Mouse (Mus musculus): ENCODE results near the gene Nfatc2. TPM values are rescaled to one million over a fixed set of nuclear protein-coding genes. Genes with fewer than 3 reads are reported as not detected.

Gene Nfatc2
- polyA plus RNA-seq, 1 experiment from 2014 or later, result 3.7 TPM

DNA sequence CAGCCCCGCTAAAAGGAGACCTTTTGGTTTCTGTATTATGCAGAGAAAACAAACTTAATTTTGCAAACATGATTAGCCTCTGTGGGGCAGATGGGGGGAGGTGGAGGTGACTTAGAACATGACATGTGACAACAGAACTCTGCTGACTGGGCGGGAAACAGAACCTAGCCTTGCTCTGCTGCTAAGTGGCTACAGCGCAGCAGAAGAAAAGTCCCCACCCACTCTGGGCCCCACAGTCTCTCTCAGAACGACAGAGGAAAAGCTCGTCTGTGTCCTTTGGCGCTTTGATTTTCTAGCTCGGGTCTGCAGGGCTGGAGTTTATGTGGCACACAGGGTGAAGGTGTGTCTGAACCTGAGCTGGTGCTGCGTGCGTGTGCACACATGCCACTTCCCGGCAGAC lies 26.5 kb downstream of the Nfatc2 start:
- WGBS, result 71% methylated on average over 10 of the region's 10 CpGs
- Histone ChIP-seq H3K9me3 (ENCODE audit: control insufficient read depth, low read length) (no peaks in the 10 kb centered on the region), H3K36me3 (replicated peaks; ENCODE audit: control insufficient read depth, insufficient read depth) (no peaks in the 10 kb centered on the region), H3K4me2 (replicated peaks) (no peak overlapping the region), H3K9ac (no peak overlapping the region), H3K27me3 (ENCODE audit: control insufficient read depth, insufficient read depth, low read length) (no peaks in the 10 kb centered on the region), H3K4me3 (replicated peaks; ENCODE audit: low read length) (no peak overlapping the region), H3K27ac (no peak overlapping the region), H3K4me1 (replicated peaks; ENCODE audit: control insufficient read depth, insufficient read depth, low read length) (0 out of 2 replicates have a peak, but pooled peaks cover under 1% of the 10 kb centered on the region)
- ATAC-seq (ENCODE audit: low FRiP score) (no peak), DNase-seq (ENCODE audit: low spot score) (no peak)

DNA sequence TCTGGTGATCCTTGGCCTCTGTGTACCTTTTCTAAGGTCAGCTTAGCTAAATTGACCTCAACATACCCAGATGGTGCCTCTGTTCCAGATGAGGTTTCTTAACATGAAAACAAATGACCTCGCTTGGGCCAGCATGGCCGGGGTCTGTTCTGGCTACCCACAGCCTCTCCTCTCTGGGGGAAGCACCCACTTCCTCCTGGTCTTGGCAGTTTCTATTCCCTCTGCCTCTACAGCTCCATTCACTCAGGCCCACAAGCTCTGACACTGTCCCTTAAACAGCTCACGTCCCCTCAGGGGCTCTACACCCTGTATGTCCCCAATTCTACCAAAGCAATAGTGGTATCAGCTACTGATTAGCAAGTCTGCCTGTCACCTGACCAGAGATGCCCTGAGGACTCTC lies 27.6 kb downstream of the Nfatc2 start:
- Histone ChIP-seq H3K4me2 (replicated peaks) (no peak overlapping the region), H3K4me1 (replicated peaks; ENCODE audit: control insufficient read depth, insufficient read depth, low read length) (no peaks in the 10 kb centered on the region), H3K27ac (no peak overlapping the region), H3K4me3 (replicated peaks; ENCODE audit: low read length) (no peak overlapping the region), H3K9me3 (ENCODE audit: control insufficient read depth, low read length) (no peaks in the 10 kb centered on the region), H3K36me3 (replicated peaks; ENCODE audit: control insufficient read depth, insufficient read depth) (no peaks in the 10 kb centered on the region), H3K27me3 (ENCODE audit: control insufficient read depth, insufficient read depth, low read length) (no peaks in the 10 kb centered on the region), H3K9ac (no peak overlapping the region)
- no peak for ATAC-seq (ENCODE audit: low FRiP score)
- 88% methylated on average over 3 of the region's 3 CpGs for WGBS
- no peak for DNase-seq (ENCODE audit: low spot score)

DNA sequence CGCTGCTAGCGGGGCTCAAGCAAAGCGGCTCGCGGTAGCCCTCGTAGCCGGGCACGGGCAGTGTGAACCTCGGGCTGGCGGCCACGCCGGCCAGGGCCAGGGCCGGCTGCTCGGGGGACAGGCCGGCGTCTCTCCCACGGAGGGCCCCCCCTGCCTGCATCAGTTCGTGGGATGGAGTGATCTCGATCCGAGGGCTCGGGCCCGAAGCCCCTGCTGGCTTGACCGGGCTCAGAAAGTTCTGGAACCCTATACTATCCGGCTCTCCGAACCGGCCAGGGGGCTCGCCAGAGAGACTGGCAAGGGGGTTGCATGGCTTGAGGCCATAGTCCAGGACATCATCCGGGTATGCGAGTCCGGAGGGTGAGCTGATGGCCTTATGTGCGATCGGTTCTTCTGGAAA lies 30.2 kb downstream of the Nfatc2 start:
- 96% methylated on average over 32 of the region's 32 CpGs for WGBS
- H3K27me3 ChIP-seq (ENCODE audit: control insufficient read depth, insufficient read depth, low read length), result no peaks in the 10 kb centered on the region
- ATAC-seq (ENCODE audit: low FRiP score) (no peak), DNase-seq (ENCODE audit: low spot score) (no peak)
- H3K36me3 ChIP-seq (replicated peaks; ENCODE audit: control insufficient read depth, insufficient read depth), result no peaks in the 10 kb centered on the region
- H3K4me2 ChIP-seq (replicated peaks), result no peak overlapping the region
- no peak overlapping the region for H3K9ac ChIP-seq
- H3K4me3 ChIP-seq (replicated peaks; ENCODE audit: low read length), result no peak overlapping the region
- peaks cover 7% of the 10 kb centered on the region; the same call in 1 of the 2 replicates for H3K9me3 ChIP-seq (ENCODE audit: control insufficient read depth, low read length)
- no peaks in the 10 kb centered on the region for H3K4me1 ChIP-seq (replicated peaks; ENCODE audit: control insufficient read depth, insufficient read depth, low read length)
- H3K27ac ChIP-seq, result no peak overlapping the region

DNA sequence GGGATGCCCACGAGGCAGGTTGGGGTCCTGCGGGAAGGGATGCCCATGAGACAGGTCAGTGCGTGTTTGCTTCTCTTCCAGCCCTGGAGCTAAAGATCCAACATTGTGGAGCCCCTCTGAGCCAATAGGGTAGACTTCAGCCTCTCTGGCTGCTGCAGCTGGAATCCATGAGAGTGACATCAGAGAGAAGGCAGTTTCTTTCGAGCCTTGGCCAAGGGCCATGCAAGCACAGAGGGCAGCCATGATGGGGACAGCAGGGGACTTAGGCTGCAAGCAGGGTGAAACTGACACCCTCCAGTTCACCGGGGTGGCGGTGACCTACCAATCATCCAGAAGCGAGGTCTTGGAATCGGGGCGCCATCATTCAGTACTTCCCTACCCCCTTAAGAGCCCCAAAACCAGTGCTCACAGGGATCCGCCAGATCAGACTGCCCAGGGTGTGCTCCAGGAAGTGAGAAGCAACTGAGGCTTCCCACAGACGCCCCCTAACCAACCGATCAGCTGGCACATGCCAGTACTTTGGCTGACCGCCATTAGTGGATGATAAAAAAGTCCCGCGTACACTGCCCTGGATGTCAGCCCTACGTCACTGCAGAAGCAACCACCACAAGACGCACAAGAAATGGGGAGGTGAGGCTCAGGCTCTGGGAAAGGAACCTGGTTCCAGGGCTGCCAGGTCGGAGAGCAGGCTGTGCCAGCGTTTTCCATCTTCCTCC lies 35.8 kb downstream of the Nfatc2 start:
- H3K9me3 ChIP-seq (ENCODE audit: control insufficient read depth, low read length), result peaks cover 7% of the 10 kb centered on the region; the same call in 1 of the 2 replicates
- 79% methylated on average over 19 of the region's 19 CpGs for WGBS
- no peaks in the 10 kb centered on the region for H3K36me3 ChIP-seq (replicated peaks; ENCODE audit: control insufficient read depth, insufficient read depth)
- H3K27me3 ChIP-seq (ENCODE audit: control insufficient read depth, insufficient read depth, low read length), result no peaks in the 10 kb centered on the region
- no peak overlapping the region for H3K4me2 ChIP-seq (replicated peaks)
- ATAC-seq (ENCODE audit: low FRiP score) (no peak), DNase-seq (ENCODE audit: low spot score) (no peak)
- no peak overlapping the region for H3K27ac ChIP-seq
- H3K4me1 ChIP-seq (replicated peaks; ENCODE audit: control insufficient read depth, insufficient read depth, low read length), result no peaks in the 10 kb centered on the region
- no peak overlapping the region for H3K9ac ChIP-seq
- no peak overlapping the region for H3K4me3 ChIP-seq (replicated peaks; ENCODE audit: low read length)

DNA sequence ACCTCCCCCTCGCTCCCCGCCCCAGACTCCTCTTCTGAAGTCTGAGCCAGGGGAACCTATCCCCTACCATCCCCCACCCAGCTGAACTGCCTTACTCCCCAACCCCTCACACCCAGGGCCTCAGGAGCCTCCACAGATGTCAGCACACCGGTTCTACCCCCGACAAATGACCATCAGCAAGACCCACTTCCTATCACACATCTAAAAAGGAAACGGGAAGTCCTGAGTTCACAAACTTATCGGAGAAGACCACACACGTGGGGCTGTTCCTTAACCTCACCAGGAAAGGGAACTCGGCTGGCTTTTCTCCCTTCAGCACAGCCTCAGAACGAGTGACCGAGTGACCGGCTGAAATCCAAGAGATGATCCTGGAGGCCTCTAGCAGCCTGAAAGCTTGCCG lies 38.3 kb downstream of the Nfatc2 start:
- ATAC-seq (ENCODE audit: low FRiP score) (no peak), DNase-seq (ENCODE audit: low spot score) (no peak)
- no peak overlapping the region for H3K4me2 ChIP-seq (replicated peaks)
- peaks cover 7% of the 10 kb centered on the region; the same call in 1 of the 2 replicates for H3K9me3 ChIP-seq (ENCODE audit: control insufficient read depth, low read length)
- no peaks in the 10 kb centered on the region for H3K27me3 ChIP-seq (ENCODE audit: control insufficient read depth, insufficient read depth, low read length)
- no peaks in the 10 kb centered on the region for H3K4me1 ChIP-seq (replicated peaks; ENCODE audit: control insufficient read depth, insufficient read depth, low read length)
- no peaks in the 10 kb centered on the region for H3K36me3 ChIP-seq (replicated peaks; ENCODE audit: control insufficient read depth, insufficient read depth)
- 57% methylated on average over 12 of the region's 12 CpGs for WGBS
- H3K9ac ChIP-seq, result no peak overlapping the region
- H3K27ac ChIP-seq, result no peak overlapping the region
- no peak overlapping the region for H3K4me3 ChIP-seq (replicated peaks; ENCODE audit: low read length)

DNA sequence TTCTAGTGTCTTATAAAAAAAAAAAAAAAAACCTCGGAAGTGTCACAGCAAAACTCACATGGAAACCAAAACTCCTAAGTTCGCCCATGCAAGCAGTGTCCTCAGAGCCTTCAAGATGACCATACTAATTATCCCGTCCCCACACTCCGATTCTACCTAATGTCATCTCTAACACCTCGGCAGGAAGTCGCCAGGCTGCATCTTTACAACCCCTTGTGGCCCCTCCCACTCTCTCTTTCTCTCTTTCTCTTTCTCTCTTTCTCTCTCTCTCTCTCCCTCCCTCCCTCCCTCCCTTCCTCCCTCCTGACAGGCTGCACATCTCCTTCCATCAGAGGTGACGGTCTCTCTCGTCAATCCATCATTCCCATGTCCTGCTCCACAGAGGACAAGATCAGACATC lies 44.4 kb downstream of the Nfatc2 start:
- Histone ChIP-seq H3K4me2 (replicated peaks) (no peak overlapping the region), H3K27ac (no peak overlapping the region), H3K27me3 (ENCODE audit: control insufficient read depth, insufficient read depth, low read length) (no peaks in the 10 kb centered on the region), H3K9ac (no peak overlapping the region), H3K36me3 (replicated peaks; ENCODE audit: control insufficient read depth, insufficient read depth) (no peaks in the 10 kb centered on the region), H3K9me3 (ENCODE audit: control insufficient read depth, low read length) (no peaks in the 10 kb centered on the region), H3K4me3 (replicated peaks; ENCODE audit: low read length) (no peak overlapping the region), H3K4me1 (replicated peaks; ENCODE audit: control insufficient read depth, insufficient read depth, low read length) (peaks cover 7% of the 10 kb centered on the region)
- no peak for ATAC-seq (ENCODE audit: low FRiP score)
- DNase-seq (ENCODE audit: low spot score), result no peak
- WGBS, result 71% methylated on average over 8 of the region's 8 CpGs

DNA sequence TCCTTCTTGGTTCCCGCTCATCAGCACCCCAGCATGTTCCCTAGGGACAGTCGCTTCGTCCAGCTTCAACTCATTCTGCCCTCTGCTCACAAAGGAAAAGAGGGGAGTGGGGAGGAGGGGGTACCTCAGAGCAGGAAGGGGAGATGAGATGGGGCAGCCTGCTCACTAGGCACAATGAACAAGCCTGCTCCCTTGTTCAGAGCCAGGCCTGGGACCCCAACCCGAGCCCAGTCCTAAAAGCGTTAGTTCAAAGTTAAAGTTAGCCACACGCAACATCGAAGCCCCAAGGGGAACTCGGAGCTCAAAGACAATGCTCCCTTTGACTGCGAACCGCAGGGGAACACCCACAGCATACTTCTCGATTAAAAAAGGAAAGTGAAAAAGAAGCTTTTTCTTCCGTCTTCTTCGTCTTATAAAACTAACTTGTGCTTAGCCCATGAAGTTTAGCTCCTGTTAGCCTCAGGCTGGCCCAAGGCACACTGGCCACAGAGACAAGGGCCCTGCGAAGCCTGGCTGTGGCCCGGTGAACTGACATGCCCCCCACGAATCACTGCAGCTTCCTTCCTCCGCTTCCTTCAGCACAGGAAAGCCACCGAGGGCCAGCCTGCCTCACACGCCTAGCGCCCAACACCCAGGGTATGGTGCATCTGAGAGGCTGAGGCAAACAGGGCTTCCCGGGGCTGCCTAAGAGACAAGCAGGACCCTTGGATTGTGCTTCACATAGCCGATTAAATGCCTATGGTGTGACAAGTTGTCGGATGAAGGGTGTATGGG lies 45.4 kb downstream of the Nfatc2 start:
- no peaks in the 10 kb centered on the region for H3K36me3 ChIP-seq (replicated peaks; ENCODE audit: control insufficient read depth, insufficient read depth)
- ATAC-seq (ENCODE audit: low FRiP score) (no peak), DNase-seq (ENCODE audit: low spot score) (no peak)
- no peak overlapping the region for H3K4me3 ChIP-seq (replicated peaks; ENCODE audit: low read length)
- H3K27me3 ChIP-seq (ENCODE audit: control insufficient read depth, insufficient read depth, low read length), result no peaks in the 10 kb centered on the region
- no peak overlapping the region for H3K9ac ChIP-seq
- WGBS, result 30% methylated on average over 23 of the region's 23 CpGs
- no peak overlapping the region for H3K4me2 ChIP-seq (replicated peaks)
- H3K27ac ChIP-seq, result no peak overlapping the region
- no peaks in the 10 kb centered on the region for H3K9me3 ChIP-seq (ENCODE audit: control insufficient read depth, low read length)
- H3K4me1 ChIP-seq (replicated peaks; ENCODE audit: control insufficient read depth, insufficient read depth, low read length), result peaks cover 10% of the 10 kb centered on the region

DNA sequence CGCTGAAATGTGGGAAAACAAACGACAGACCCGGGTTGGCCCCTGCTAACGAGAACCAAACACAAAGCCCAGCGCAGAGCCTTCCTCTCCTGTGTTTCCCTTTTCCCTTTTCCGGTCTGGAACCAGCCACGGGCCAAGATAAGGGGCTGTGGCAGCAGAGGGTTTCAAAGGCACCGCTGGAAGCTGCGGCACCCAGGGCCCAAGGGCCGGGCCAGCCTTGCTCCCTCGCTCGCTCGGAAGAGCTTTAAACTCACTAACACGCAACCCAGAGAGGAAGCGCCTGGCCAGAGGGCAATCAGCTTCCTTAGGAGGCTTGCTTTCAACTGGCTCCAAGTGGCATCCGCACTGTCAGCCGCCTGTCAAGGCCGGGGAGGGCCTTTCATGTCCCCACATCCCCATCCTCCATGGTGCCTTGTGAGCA lies 47.9 kb downstream of the Nfatc2 start:
- H3K27ac ChIP-seq, result no peak overlapping the region
- no peak overlapping the region for H3K4me2 ChIP-seq (replicated peaks)
- 0 out of 2 replicates have a peak overlapping the region, but pooled peaks have one; percentile 3 for H3K9ac ChIP-seq
- no peaks in the 10 kb centered on the region for H3K27me3 ChIP-seq (ENCODE audit: control insufficient read depth, insufficient read depth, low read length)
- no peak overlapping the region for H3K4me3 ChIP-seq (replicated peaks; ENCODE audit: low read length)
- no peak for DNase-seq (ENCODE audit: low spot score)
- H3K4me1 ChIP-seq (replicated peaks; ENCODE audit: control insufficient read depth, insufficient read depth, low read length), result peaks cover 10% of the 10 kb centered on the region
- 54% methylated on average over 18 of the region's 18 CpGs for WGBS
- H3K9me3 ChIP-seq (ENCODE audit: control insufficient read depth, low read length), result no peaks in the 10 kb centered on the region
- no peak for ATAC-seq (ENCODE audit: low FRiP score)
- H3K36me3 ChIP-seq (replicated peaks; ENCODE audit: control insufficient read depth, insufficient read depth), result no peaks in the 10 kb centered on the region

DNA sequence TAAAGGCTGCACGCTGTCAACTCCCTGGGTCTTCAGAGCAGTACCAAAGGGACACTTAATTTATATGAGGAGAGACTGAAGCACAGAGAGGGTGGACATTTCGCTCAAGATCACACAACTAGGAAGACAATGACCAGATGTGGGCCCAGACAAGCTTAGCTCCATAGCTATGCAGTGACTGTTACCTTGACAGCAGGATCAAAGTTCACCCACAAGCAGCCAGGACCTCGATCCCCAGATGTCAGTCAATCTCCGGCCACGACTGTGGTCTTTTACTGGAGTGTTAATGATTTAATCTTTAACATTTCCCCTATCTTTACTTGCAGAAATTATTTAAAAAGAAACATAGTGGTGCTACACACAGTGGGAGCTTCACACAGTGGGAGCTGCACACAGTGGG lies 49.1 kb downstream of the Nfatc2 start:
- DNase-seq (ENCODE audit: low spot score) (no peak), ATAC-seq (ENCODE audit: low FRiP score) (no peak)
- Histone ChIP-seq H3K9ac (no peak overlapping the region), H3K9me3 (ENCODE audit: control insufficient read depth, low read length) (no peaks in the 10 kb centered on the region), H3K27ac (no peak overlapping the region), H3K4me1 (replicated peaks; ENCODE audit: control insufficient read depth, insufficient read depth, low read length) (peaks cover 10% of the 10 kb centered on the region), H3K27me3 (ENCODE audit: control insufficient read depth, insufficient read depth, low read length) (no peaks in the 10 kb centered on the region), H3K4me3 (replicated peaks; ENCODE audit: low read length) (no peak overlapping the region), H3K36me3 (replicated peaks; ENCODE audit: control insufficient read depth, insufficient read depth) (no peaks in the 10 kb centered on the region), H3K4me2 (replicated peaks) (no peak overlapping the region)
- 45% methylated on average over 5 of the region's 5 CpGs for WGBS

Data from hindbrain, embryonic 14.5 days (tissue).